Mouse (Mus musculus): ENCODE measurements at regions not wholly inside any gene's neighbourhood (a gene's known extent, or its start where the extent isn't known, plus 50 kb on each side); places are given as distances from the start of the nearest gene placed in this dataset.

DNA sequence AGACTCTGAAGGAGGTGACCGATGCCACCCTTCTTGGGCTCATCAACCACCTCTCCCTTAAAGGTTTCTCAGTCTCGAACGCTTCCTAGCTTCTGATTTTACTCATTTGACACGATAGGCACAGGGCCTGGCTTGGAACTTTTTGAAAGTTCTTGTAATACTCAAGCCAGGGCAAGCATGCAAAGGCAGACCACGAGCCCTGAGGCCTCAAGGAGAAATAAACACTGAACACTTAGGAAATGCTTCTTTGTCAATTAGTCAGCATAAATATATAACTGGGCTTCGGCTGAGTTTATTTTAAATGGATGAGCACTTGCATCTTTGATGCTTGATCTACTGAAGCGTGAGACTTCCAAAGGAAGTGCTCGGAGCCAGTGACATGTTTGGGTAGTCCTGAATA lies 50.4 kb upstream of the Atp1b1 start:
- Histone ChIP-seq H3K9me3 (replicated peaks; ENCODE audit: control insufficient read depth, insufficient read depth, low read length, poor library complexity, severe bottlenecking) (no peaks in the 10 kb centered on the region), H3K27me3 (ENCODE audit: control insufficient read depth, insufficient read depth, low read length, poor library complexity, severe bottlenecking) (no peaks in the 10 kb centered on the region), H3K4me1 (ENCODE audit: control insufficient read depth, insufficient read depth, low read length) (peaks cover 3% of the 10 kb centered on the region), H3K4me3 (ENCODE audit: low read depth, low read length) (no peak overlapping the region), H3K27ac (ENCODE audit: insufficient read depth, low read length) (no peak overlapping the region), H3K9ac (ENCODE audit: low read depth, poor library complexity, severe bottlenecking) (no peak overlapping the region), H3K36me3 (ENCODE audit: control insufficient read depth, insufficient read depth, low read length, poor library complexity, severe bottlenecking) (no peaks in the 10 kb centered on the region)
- TF ChIP-seq CTCF (IDR thresholded peaks at IDR 0.05; ENCODE audit: low read depth, low read length), result no peak

DNA sequence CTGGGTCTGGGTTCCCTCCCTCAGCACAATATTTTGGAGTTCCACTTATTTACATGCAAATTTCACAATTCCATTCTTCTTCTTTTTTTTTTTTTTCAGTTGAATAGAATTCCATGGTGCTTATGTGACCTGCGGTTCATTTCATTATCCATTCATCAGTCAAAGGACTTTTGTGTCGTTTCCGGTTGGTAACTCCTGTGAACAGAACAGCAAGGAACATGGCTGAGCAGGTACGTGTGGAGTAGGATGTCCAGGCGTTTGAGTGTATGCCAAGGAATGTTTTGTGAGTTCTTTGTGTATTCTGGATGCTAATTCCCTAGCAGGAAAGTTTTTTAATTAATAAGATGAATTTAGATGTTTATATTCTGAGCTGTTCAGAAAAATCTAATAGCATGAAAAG lies 50.0 kb upstream of the Atp1b1 start:
- Histone ChIP-seq H3K36me3 (ENCODE audit: control insufficient read depth, insufficient read depth, low read length, poor library complexity, severe bottlenecking) (no peaks in the 10 kb centered on the region), H3K27ac (ENCODE audit: insufficient read depth, low read length) (no peak overlapping the region), H3K9me3 (replicated peaks; ENCODE audit: control insufficient read depth, insufficient read depth, low read length, poor library complexity, severe bottlenecking) (no peaks in the 10 kb centered on the region), H3K4me3 (ENCODE audit: low read depth, low read length) (no peak overlapping the region), H3K27me3 (ENCODE audit: control insufficient read depth, insufficient read depth, low read length, poor library complexity, severe bottlenecking) (no peaks in the 10 kb centered on the region), H3K9ac (ENCODE audit: low read depth, poor library complexity, severe bottlenecking) (no peak overlapping the region), H3K4me1 (ENCODE audit: control insufficient read depth, insufficient read depth, low read length) (peaks cover 3% of the 10 kb centered on the region)
- TF ChIP-seq EP300 (IDR thresholded peaks at IDR 0.05; ENCODE audit: insufficient read depth, low read depth, low read length) (no peak), CTCF (IDR thresholded peaks at IDR 0.05; ENCODE audit: low read depth, low read length) (no peak), POLR2A (IDR thresholded peaks at IDR 0.05; ENCODE audit: insufficient read depth, low read length) (no peak)

Data from ES-Bruce4 (cell line).